Mouse (Mus musculus) kidney, adult 2 months (tissue): ENCODE data around the gene Slc19a1. TPM values are rescaled to one million over a fixed set of nuclear protein-coding genes. Genes with fewer than 3 reads are reported as not detected.
A peak's percentile ranks its signal among the peaks of the same experiment; 100 is the strongest.

Experiments used
- DNase-seq: peaks from one replicate; pipeline ENCODE4 v3.0.0; 2021
- H3K27ac ChIP-seq: fragments of 200-500 bp; 2 replicates; pipeline ENCODE4 v1.5.1; 2012; ENCODE audit warnings: low read depth, low read length, control low read depth, inconsistent platforms; ENCODE audit not compliant: insufficient read depth
- H3K27me3 ChIP-seq: fragments of 200-500 bp; replicated peaks from 2 replicates; pipeline ENCODE4 v1.6.1; 2012; ENCODE audit warnings: mild to moderate bottlenecking, moderate library complexity, low read length, inconsistent platforms; ENCODE audit not compliant: control insufficient read depth, insufficient read depth
- H3K36me3 ChIP-seq: fragments of 200-500 bp; 2 replicates; pipeline ENCODE4 v1.6.1; 2012; ENCODE audit warnings: mild to moderate bottlenecking, moderate library complexity, low read length, inconsistent platforms; ENCODE audit not compliant: control insufficient read depth, insufficient read depth
- H3K4me1 ChIP-seq: fragments of 200-500 bp; 2 replicates; pipeline ENCODE4 v1.6.1; 2011; ENCODE audit warnings: low read length; ENCODE audit not compliant: control insufficient read depth, insufficient read depth
- H3K4me3 ChIP-seq: fragments of 200-500 bp; 2 replicates; pipeline ENCODE4 v1.5.1; 2011; ENCODE audit warnings: mild to moderate bottlenecking, low read depth, low read length, control low read depth; ENCODE audit not compliant: insufficient read depth
- CTCF ChIP-seq: fragments of 200-500 bp; conservative IDR thresholded peaks from 2 replicates; pipeline ENCODE4 v1.5.1; 2011; ENCODE audit warnings: low read depth, mild to moderate bottlenecking, control low read depth, low read length, moderate library complexity, mixed read lengths; ENCODE audit not compliant: insufficient read depth, insufficient read length
- POLR2A ChIP-seq: fragments of 200-500 bp; IDR thresholded peaks from one replicate; pipeline ENCODE4 v1.6.1; 2011; ENCODE audit warnings: low read depth, low read length, control low read depth
- WGBS: fragments of 180-500 bp; shearing (Covaris S2); methylation state at CpG from one replicate; pipeline ENCODE4 v1.1.7; 2018; 5-methylcytosine and 5-hydroxymethylcytosine counted together
- polyA plus RNA-seq: library from polyadenylated mRNA; depleted of rRNA; stranded (reverse); fragments of >200 nt; gene quantifications from 2 replicates; pipeline ENCODE4 v1.2.3, GENCODE M21; 2012

The Slc19a1 gene
- polyA plus RNA-seq, 1 experiment: 245 TPM

DNA sequence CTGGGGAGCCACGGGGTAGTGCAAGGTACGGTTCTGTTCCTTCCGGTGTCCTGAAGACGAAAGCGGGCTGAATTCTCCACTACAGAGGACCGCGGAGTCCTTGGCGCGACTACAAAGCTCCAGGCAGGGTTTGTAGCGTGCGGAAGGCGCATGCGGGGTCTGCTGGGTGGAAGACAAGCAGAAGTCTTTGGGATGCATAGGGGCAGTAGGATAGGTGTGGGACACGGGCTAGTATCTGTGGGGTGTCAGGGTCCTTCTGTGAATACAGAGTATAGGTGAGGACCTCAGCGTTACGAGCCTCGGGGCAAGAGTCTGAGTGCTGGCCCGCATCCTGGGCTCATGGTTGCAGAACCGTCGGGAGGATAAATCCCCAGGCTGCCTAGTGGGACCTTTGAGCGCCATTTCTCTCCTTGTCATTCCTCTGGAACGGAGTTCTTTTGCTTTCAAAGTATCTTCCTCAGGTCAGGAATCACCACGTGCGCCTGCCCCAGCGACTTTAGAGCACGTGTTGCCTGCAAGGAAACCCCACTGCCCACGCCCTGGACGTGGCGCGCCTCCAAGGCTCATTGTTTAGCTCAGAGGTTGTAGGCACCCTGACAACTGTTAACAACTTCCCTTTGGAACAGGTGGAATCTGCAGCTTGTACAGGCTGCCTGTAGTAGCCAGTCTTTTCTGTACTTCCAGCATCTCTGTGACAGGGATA lies 1.4 kb downstream of the Slc19a1 start:
- H3K27me3 ChIP-seq: no peaks in the 10 kb centered on the region
- 2% methylated on average over 30 of the region's 30 CpGs for WGBS
- H3K27ac ChIP-seq: peak overlapping the region; percentile 29; the same call in 1 of the 2 replicates
- H3K4me3 ChIP-seq: peak overlapping the region; percentile 82
- no peaks in the 10 kb centered on the region for H3K36me3 ChIP-seq
- TF ChIP-seq CTCF (no peak), POLR2A (peak; percentile 0)
- H3K4me1 ChIP-seq: peaks cover 32% of the 10 kb centered on the region
- peak; percentile 81 for DNase-seq

- 62% methylated on average over 6 of the region's 6 CpGs for WGBS
- Histone ChIP-seq H3K27me3 (no peaks in the 10 kb centered on the region), H3K27ac (no peak overlapping the region), H3K4me1 (peaks cover 24% of the 10 kb centered on the region; the same call in 1 of the 2 replicates), H3K4me3 (peak overlapping the region; percentile 23; the same call in 1 of the 2 replicates), H3K36me3 (no peaks in the 10 kb centered on the region)
- TF ChIP-seq POLR2A (no peak), CTCF (no peak)
- no peak for DNase-seq
Observed at GRCm38 (mm10) chr10:77035487-77035886, 3.4 kb downstream of the Slc19a1 start.

GRCm38 (mm10) chr10:77038579-77039174 lies 6.6 kb downstream of the Slc19a1 start:
- Histone ChIP-seq H3K27me3 (no peaks in the 10 kb centered on the region), H3K4me3 (no peak overlapping the region), H3K36me3 (no peaks in the 10 kb centered on the region; the same call in 1 of the 2 replicates), H3K4me1 (peaks cover 13% of the 10 kb centered on the region; the same call in 1 of the 2 replicates), H3K27ac (no peak overlapping the region)
- TF ChIP-seq CTCF (no peak), POLR2A (no peak)
- WGBS: 85% methylated on average over 8 of the region's 8 CpGs
- DNase-seq: no peak

- no peak for TF ChIP-seq CTCF
- no peak for TF ChIP-seq POLR2A
- Histone ChIP-seq H3K27me3 (no peaks in the 10 kb centered on the region), H3K36me3 (no peaks in the 10 kb centered on the region), H3K4me1 (no peaks in the 10 kb centered on the region; the same call in 1 of the 2 replicates), H3K4me3 (no peak overlapping the region), H3K27ac (no peak overlapping the region)
- DNase-seq: peak; percentile 75
- 37% methylated on average over 4 of the region's 4 CpGs for WGBS
Observed at GRCm38 (mm10) chr10:77048196-77048595, 16.2 kb downstream of the Slc19a1 start.

GRCm38 (mm10) chr10:77048606-77049005 lies 16.6 kb downstream of the Slc19a1 start:
- TF ChIP-seq CTCF (no peak), POLR2A (no peak)
- Histone ChIP-seq H3K27ac (no peak overlapping the region), H3K36me3 (no peaks in the 10 kb centered on the region), H3K4me3 (no peak overlapping the region), H3K27me3 (no peaks in the 10 kb centered on the region), H3K4me1 (no peaks in the 10 kb centered on the region; the same call in 1 of the 2 replicates)
- no peak for DNase-seq
- 82% methylated on average over 3 of the region's 3 CpGs for WGBS

DNA sequence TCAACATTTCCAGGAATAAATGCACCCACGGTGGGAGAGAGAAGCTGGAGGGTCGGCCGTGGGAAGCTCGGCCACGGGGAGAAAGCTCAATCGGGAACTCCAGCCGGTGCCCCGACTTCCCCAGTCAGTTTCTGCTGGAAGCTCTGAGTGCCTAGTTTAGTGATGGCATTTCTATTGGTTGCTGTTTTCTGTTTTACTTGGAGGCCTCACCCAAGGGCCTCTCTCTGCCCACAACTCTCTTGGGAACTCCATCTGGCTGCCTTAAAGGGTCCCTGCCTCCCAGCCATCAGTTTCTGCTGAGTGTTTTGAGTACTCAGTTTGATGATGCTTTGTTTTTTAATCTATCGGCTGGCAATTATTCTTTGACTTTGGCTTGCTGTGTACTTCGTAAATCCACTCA lies 24.7 kb downstream of the Slc19a1 start:
- WGBS: 79% methylated on average over 10 of the region's 10 CpGs
- H3K27me3 ChIP-seq: no peaks in the 10 kb centered on the region
- H3K27ac ChIP-seq: no peak overlapping the region
- no peak for DNase-seq
- no peaks in the 10 kb centered on the region for H3K4me1 ChIP-seq
- no peak for TF ChIP-seq CTCF
- TF ChIP-seq POLR2A: no peak
- H3K4me3 ChIP-seq: no peak overlapping the region
- H3K36me3 ChIP-seq: no peaks in the 10 kb centered on the region

- no peak overlapping the region for H3K27ac ChIP-seq
- H3K4me1 ChIP-seq: no peaks in the 10 kb centered on the region
- TF ChIP-seq POLR2A (no peak), CTCF (no peak)
- DNase-seq: peak; percentile 29
- H3K27me3 ChIP-seq: no peaks in the 10 kb centered on the region
- 50% methylated on average over 3 of the region's 3 CpGs for WGBS
- no peaks in the 10 kb centered on the region for H3K36me3 ChIP-seq
- H3K4me3 ChIP-seq: no peak overlapping the region
Observed at GRCm38 (mm10) chr10:77061426-77061825, 29.4 kb downstream of the Slc19a1 start.
